Mouse (Mus musculus) brain, embryonic 14.5 days (tissue): ENCODE data around the gene Adgb. TPM values are rescaled to one million over a fixed set of nuclear protein-coding genes. Genes with fewer than 3 reads are reported as not detected.

ENCODE experiments used
- DNase-seq: peaks from one replicate; pipeline ENCODE4 v3.0.0-alpha.2; 2011; ENCODE audit warnings: low read depth
- CTCF ChIP-seq: fragments of 200-500 bp; IDR thresholded peaks from 2 replicates; pipeline ENCODE4 v1.5.1; 2012; ENCODE audit warnings: inconsistent platforms, mild to moderate bottlenecking, moderate library complexity, borderline replicate concordance; ENCODE audit not compliant: insufficient read depth, insufficient read length; ENCODE audit errors: extremely low read depth
- POLR2A ChIP-seq: fragments of 200-500 bp; IDR thresholded peaks from 2 replicates; pipeline ENCODE4 v1.6.1; 2012; ENCODE audit warnings: mild to moderate bottlenecking, inconsistent platforms, borderline replicate concordance; ENCODE audit not compliant: poor library complexity, insufficient read depth, insufficient read length, severe bottlenecking; ENCODE audit errors: extremely low read depth
- polyA plus RNA-seq: library from polyadenylated mRNA; depleted of rRNA; stranded (reverse); fragments of >200 nt; gene quantifications from 2 replicates; pipeline ENCODE4 v1.2.3, GENCODE M21; 2012; rRNA removed

The Adgb gene
- polyA plus RNA-seq, 1 experiment, result 0.29 TPM

- no peak for TF ChIP-seq CTCF
- no peak for TF ChIP-seq POLR2A
- no peak for DNase-seq
Observed at GRCm38 (mm10) chr10:10301692-10302091, 170.4 kb downstream of the Adgb start.

- no peak for TF ChIP-seq CTCF
- no peak for TF ChIP-seq POLR2A
- peak; percentile 33 for DNase-seq
Observed at GRCm38 (mm10) chr10:10300915-10301439, 171.1 kb downstream of the Adgb start.

GRCm38 (mm10) chr10:10299987-10300386, 172.1 kb downstream of the Adgb start:
- no peak for TF ChIP-seq POLR2A
- TF ChIP-seq CTCF, result no peak
- no peak for DNase-seq

GRCm38 (mm10) chr10:10287221-10287867, 184.8 kb downstream of the Adgb start:
- no peak for DNase-seq

More at GRCm38 (mm10) chr10:10287221-10287867, 184.8 kb downstream of the Adgb start:
- no peak for TF ChIP-seq CTCF
- TF ChIP-seq POLR2A, result no peak

Other genes starting within 250 kb of the Adgb start
- 2.4 and 3.2 TPM in 2 replicates for gene Rab32, start 85.9 kb upstream of the Adgb start, polyA plus RNA-seq
- not detected in 2 replicates for gene Gm10944, start 209.0 kb upstream of the Adgb start, polyA plus RNA-seq